23 mouse cellular contexts compared by ENCODE assay signal in genomic region chr9:70032167-70032566, GRCm38 (mm10). TPM values are rescaled to one million over a fixed set of nuclear protein-coding genes. Genes with fewer than 3 reads are reported as not detected.
DNase-seq lines count a peak whose midpoint lies in the region; ATAC-seq and TF ChIP-seq lines count a peak whose summit lies in the region.
"Had no signal": no experiment of that assay in that cellular context is flagged by ENCODE, and none has a peak within 500 bp of the region (broad histone marks: within the 10 kb centered on the region; RNA-seq: fewer than 3 reads in every experiment).

No protein-coding gene starts in this region.

- no peak for TF ChIP-seq RAD21 in MEL (IDR thresholded peaks at IDR 0.05; ENCODE audit: low read depth, low read length)

- H3K79me2 ChIP-seq in MEL (ENCODE audit: control insufficient read depth, insufficient read depth, low read length, poor library complexity): no peaks in the 10 kb centered on the region

- peaks cover 0 to 1% of the 10 kb centered on the region in 2 experiments; a peak in 2 of 4 replicates for H3K27me3 ChIP-seq in MEL (ENCODE audit: control insufficient read depth in 1 of 2, insufficient read depth in 2 of 2, low read length in 2 of 2)
- H3K27me3 ChIP-seq in forebrain, embryonic 15.5 days: no peaks in the 10 kb centered on the region
- H3K27me3 ChIP-seq: embryonic facial prominence, embryonic 12.5 days; hindbrain, embryonic 12.5 days had no signal

- H3K27ac ChIP-seq in MEL (ENCODE audit: control insufficient read depth, low read depth, low read length): no peak overlapping the region
- H3K27ac ChIP-seq in forebrain, embryonic 15.5 days (replicated peaks): no peak overlapping the region
- H3K27ac ChIP-seq: embryonic facial prominence, embryonic 12.5 days; heart, embryonic 13.5 days; hindbrain, embryonic 12.5 days had no signal

- peak; percentile 11 for DNase-seq in heart, adult 11 months
- DNase-seq in heart, postnatal 36 days: no peak
- DNase-seq in MEL (ENCODE audit: low read depth, low spot score): no peak
- DNase-seq in testis, postnatal 14 days (ENCODE audit: low spot score): no peak
- DNase-seq in c-Kit-positive CD71-positive TER-119-positive erythroid progenitor cells, embryonic 14.5 days (ENCODE audit: low spot score): no peak
- DNase-seq: adrenal gland, adult 2 months; adrenal gland, postnatal 25 days; cerebellum, adult 2 months; cerebellum, postnatal 10 days; gastrocnemius, postnatal 14 days; heart, postnatal 4 days had no signal

- no peaks in the 10 kb centered on the region for H3K9me3 ChIP-seq in MEL (replicated peaks; ENCODE audit: insufficient read depth, low read length)
- no peaks in the 10 kb centered on the region for H3K9me3 ChIP-seq in forebrain, embryonic 15.5 days
- H3K9me3 ChIP-seq: embryonic facial prominence, embryonic 12.5 days; heart, embryonic 13.5 days; hindbrain, embryonic 12.5 days had no signal

- intact Hi-C loops in heart, postnatal 36 days (cut with DNase I): no loop called here

- no peak overlapping the region for H3K4me3 ChIP-seq in MEL (ENCODE audit: control insufficient read depth in 1 of 2, insufficient read depth in 1 of 2, low read depth in 2 of 2, low read length in 2 of 2)
- no peak overlapping the region for H3K4me3 ChIP-seq in forebrain, embryonic 15.5 days
- H3K4me3 ChIP-seq: embryonic facial prominence, embryonic 12.5 days; heart, embryonic 13.5 days; hindbrain, embryonic 12.5 days had no signal

- H3K36me3 ChIP-seq in MEL (ENCODE audit: control insufficient read depth in 1 of 2, insufficient read depth in 2 of 2, low read length in 2 of 2): no peaks in the 10 kb centered on the region
- H3K36me3 ChIP-seq in forebrain, embryonic 15.5 days: no peaks in the 10 kb centered on the region
- H3K36me3 ChIP-seq: embryonic facial prominence, embryonic 12.5 days; heart, embryonic 13.5 days; hindbrain, embryonic 12.5 days had no signal

- TF ChIP-seq POLR2A in MEL (IDR thresholded peaks at IDR 0.05; ENCODE audit: control insufficient read depth in 1 of 2, insufficient read depth in 1 of 2, low read depth in 1 of 2, low read length in 2 of 2, poor library complexity in 1 of 2): no peak

- no peak for TF ChIP-seq CTCF in MEL (IDR thresholded peaks at IDR 0.05 in 2 of 3, conservative IDR thresholded peaks at IDR 0.05 in 1 of 3; ENCODE audit: control insufficient read depth in 1 of 3, insufficient read depth in 1 of 3, low read depth in 2 of 3, low read length in 3 of 3, poor library complexity in 1 of 3, severe bottlenecking in 1 of 3)

- no peak overlapping the region for H3K9ac ChIP-seq in MEL (ENCODE audit: control insufficient read depth, low read depth, low read length, poor library complexity, severe bottlenecking)
- H3K9ac ChIP-seq in forebrain, embryonic 15.5 days (replicated peaks): no peak overlapping the region
- H3K9ac ChIP-seq: embryonic facial prominence, embryonic 12.5 days; heart, embryonic 13.5 days; hindbrain, embryonic 12.5 days had no signal

- 84% methylated on average over 1 of the region's 1 CpGs for WGBS in forebrain, embryonic 15.5 days

- no peak overlapping the region for H3K4me2 ChIP-seq in forebrain, embryonic 15.5 days (replicated peaks)
- H3K4me2 ChIP-seq: embryonic facial prominence, embryonic 12.5 days; heart, embryonic 13.5 days; hindbrain, embryonic 12.5 days had no signal

- ATAC-seq in megakaryocyte progenitor cell, adult 5-6 weeks (replicated peaks; ENCODE audit: poor library complexity): peak; percentile 57
- ATAC-seq in forebrain, embryonic 15.5 days (replicated peaks): no peak
- ATAC-seq: forebrain, embryonic 16.5 days; hindbrain, embryonic 16.5 days; inflammation-experienced regulatory T-cells, adult 6 months had no signal

- H3K4me1 ChIP-seq in MEL (ENCODE audit: control insufficient read depth in 1 of 2, insufficient read depth in 2 of 2, low read length in 2 of 2): no peaks in the 10 kb centered on the region
- no peaks in the 10 kb centered on the region for H3K4me1 ChIP-seq in forebrain, embryonic 15.5 days
- H3K4me1 ChIP-seq: embryonic facial prominence, embryonic 12.5 days; hindbrain, embryonic 12.5 days had no signal

- TF ChIP-seq EP300 in MEL (IDR thresholded peaks at IDR 0.05; ENCODE audit: low read depth in 1 of 2, low read length in 2 of 2): no peak

TF ChIP-seq in MEL, 35 proteins besides CTCF, POLR2A, EP300 and RAD21:
- TF ChIP-seq TBP (IDR thresholded peaks at IDR 0.05; ENCODE audit: low read depth, low read length): no peak
- peak; percentile 41; the same call in 1 of the 2 replicates for TF ChIP-seq ZNF384 (IDR thresholded peaks at IDR 0.05; ENCODE audit: low read depth, low read length)
- no peak for TF ChIP-seq ZKSCAN1 (IDR thresholded peaks at IDR 0.05; ENCODE audit: low read depth, low read length)

RNA-seq across cellular contexts. Expression of gene Gcnt3, which starts 5.7 kb away (rescaled TPM):
- not detected for total RNA-seq in heart, postnatal 36 days (2021)
- not detected in 2 replicates for total RNA-seq in MEL (2012; rRNA removed)
- polyA plus RNA-seq in MEL (2012; ENCODE audit: insufficient read depth in 1 of 2, insufficient read length in 2 of 2, low read depth in 1 of 2, low replicate concordance in 2 of 2, missing spikeins in 1 of 2): not detected
- total RNA-seq in megakaryocyte progenitor cell, adult 5-6 weeks (2015): not detected in 2 replicates
- not detected in 2 replicates for total RNA-seq in megakaryocyte progenitor cell, adult 5-6 weeks (2017)
- not detected in 2 replicates for polyA plus RNA-seq in forebrain, embryonic 15.5 days (2015; fragmentation: Nextera tagmentation; extraction: Ambion mirVana)
- total RNA-seq: adrenal gland, postnatal 25 days; gastrocnemius, postnatal 14 days; heart, postnatal 4 days had no signal
- polyA plus RNA-seq: adrenal gland, adult 2 months; cerebellum, adult 2 months; cortical plate, adult 2 months; embryonic facial prominence, embryonic 12.5 days; forebrain, embryonic 11.5 days; forebrain, embryonic 16.5 days; frontal cortex, adult 2 months; gonadal fat pad, adult 2 months; heart, embryonic 13.5 days; hindbrain, embryonic 12.5 days; hindbrain, embryonic 16.5 days; inflammation-experienced regulatory T-cells, adult 6 months had no signal

RNA-seq across cellular contexts. Expression of gene Gtf2a2, which starts 19.8 kb away (rescaled TPM):
- 10 to 100 TPM; 56.6 to 58.5 TPM for total RNA-seq in heart, postnatal 36 days (2021)
- total RNA-seq in MEL (2012; rRNA removed): 62.4 and 75.8 TPM in 2 replicates
- 10 to 100 TPM in 1 of 2 experiments, not detected in 1; 74.9 TPM for polyA plus RNA-seq in MEL (2012; ENCODE audit: insufficient read depth in 1 of 2, insufficient read length in 2 of 2, low read depth in 1 of 2, low replicate concordance in 2 of 2, missing spikeins in 1 of 2)
- total RNA-seq in megakaryocyte progenitor cell, adult 5-6 weeks (2015): 124 and 134 TPM in 2 replicates
- total RNA-seq in megakaryocyte progenitor cell, adult 5-6 weeks (2017): 114 and 115 TPM in 2 replicates
- 208 and 210 TPM in 2 replicates for polyA plus RNA-seq in forebrain, embryonic 15.5 days (2015; fragmentation: Nextera tagmentation; extraction: Ambion mirVana)

RNA-seq across cellular contexts. Expression of gene Bnip2, which starts 42.9 kb away (rescaled TPM):
- total RNA-seq in heart, postnatal 36 days (2021): 100 to 1,000 TPM in 1 of 2 experiments, 10 to 100 TPM in 1; 88.7 to 105 TPM
- 41.9 and 49.7 TPM in 2 replicates for total RNA-seq in MEL (2012; rRNA removed)
- polyA plus RNA-seq in MEL (2012; ENCODE audit: insufficient read depth in 1 of 2, insufficient read length in 2 of 2, low read depth in 1 of 2, low replicate concordance in 2 of 2, missing spikeins in 1 of 2): 10 to 100 TPM in 1 of 2 experiments, not detected in 1; 57.2 TPM
- total RNA-seq in megakaryocyte progenitor cell, adult 5-6 weeks (2015): 86.9 and 95.9 TPM in 2 replicates
- 133 and 153 TPM in 2 replicates for total RNA-seq in megakaryocyte progenitor cell, adult 5-6 weeks (2017)
- polyA plus RNA-seq in forebrain, embryonic 15.5 days (2015; fragmentation: Nextera tagmentation; extraction: Ambion mirVana): 104 and 105 TPM in 2 replicates
